Comparison of ENCODE assay signal across 8 mouse cellular contexts in genomic region chr8:10760231-10760630, GRCm38 (mm10).
DNase-seq lines count a peak whose midpoint lies in the region; ATAC-seq and TF ChIP-seq lines count a peak whose summit lies in the region.
"Had no signal": no experiment of that assay in that cellular context is flagged by ENCODE, and none has a peak within 500 bp of the region (broad histone marks: within the 10 kb centered on the region; RNA-seq: fewer than 3 reads in every experiment).

No protein-coding gene starts in this region.

- H3K4me1 ChIP-seq in lung, embryonic 15.5 days, result peaks cover 26% of the 10 kb centered on the region
- H3K4me1 ChIP-seq in forebrain, embryonic 16.5 days (replicated peaks; ENCODE audit: control insufficient read depth, insufficient read depth, low read length), result peaks cover 22% of the 10 kb centered on the region
- H3K4me1 ChIP-seq in limb, embryonic 12.5 days (replicated peaks), result peaks cover 41% of the 10 kb centered on the region
- 0 out of 2 replicates have a peak, but pooled peaks cover 2% of the 10 kb centered on the region for H3K4me1 ChIP-seq in stomach, postnatal 0 days (replicated peaks; ENCODE audit: control insufficient read depth, insufficient read depth)

- H3K36me3 ChIP-seq in lung, embryonic 15.5 days, result no peaks in the 10 kb centered on the region
- no peaks in the 10 kb centered on the region for H3K36me3 ChIP-seq in forebrain, embryonic 16.5 days (ENCODE audit: control insufficient read depth, insufficient read depth)
- H3K36me3 ChIP-seq in limb, embryonic 12.5 days, result no peaks in the 10 kb centered on the region
- no peaks in the 10 kb centered on the region for H3K36me3 ChIP-seq in stomach, postnatal 0 days (ENCODE audit: control insufficient read depth, insufficient read depth, low read length)

- no peak overlapping the region for H3K9ac ChIP-seq in lung, embryonic 15.5 days
- peak overlapping the region; percentile 42 for H3K9ac ChIP-seq in forebrain, embryonic 16.5 days (replicated peaks; ENCODE audit: low read depth, low read length)
- no peak overlapping the region for H3K9ac ChIP-seq in limb, embryonic 12.5 days (replicated peaks)
- no peak overlapping the region for H3K9ac ChIP-seq in stomach, postnatal 0 days (ENCODE audit: low read length)

- no peaks in the 10 kb centered on the region for H3K9me3 ChIP-seq in lung, embryonic 15.5 days
- no peaks in the 10 kb centered on the region for H3K9me3 ChIP-seq in forebrain, embryonic 16.5 days (ENCODE audit: control insufficient read depth, low read length)
- H3K9me3 ChIP-seq in limb, embryonic 12.5 days, result no peaks in the 10 kb centered on the region
- no peaks in the 10 kb centered on the region for H3K9me3 ChIP-seq in stomach, postnatal 0 days (ENCODE audit: control insufficient read depth, low read length)

- H3K4me2 ChIP-seq in lung, embryonic 15.5 days, result peak overlapping the region; percentile 33; the same call in 1 of the 2 replicates
- H3K4me2 ChIP-seq in forebrain, embryonic 16.5 days (ENCODE audit: low read length), result peak overlapping the region; percentile 20; the same call in 1 of the 2 replicates
- H3K4me2 ChIP-seq in limb, embryonic 12.5 days, result peak overlapping the region; percentile 48
- H3K4me2 ChIP-seq in stomach, postnatal 0 days (replicated peaks; ENCODE audit: low read depth), result no peak overlapping the region

- peak overlapping the region; percentile 90 for H3K27ac ChIP-seq in lung, embryonic 15.5 days
- peak overlapping the region; percentile 94 for H3K27ac ChIP-seq in forebrain, embryonic 16.5 days (ENCODE audit: low read length)
- H3K27ac ChIP-seq in limb, embryonic 12.5 days, result peak overlapping the region; percentile 99
- H3K27ac ChIP-seq in stomach, postnatal 0 days (replicated peaks), result peak overlapping the region; percentile 66

- H3K4me3 ChIP-seq in lung, embryonic 15.5 days, result no peak overlapping the region
- no peak overlapping the region for H3K4me3 ChIP-seq in forebrain, embryonic 16.5 days (replicated peaks; ENCODE audit: low read length)
- 0 out of 2 replicates have a peak overlapping the region, but pooled peaks have one; percentile 25 for H3K4me3 ChIP-seq in limb, embryonic 12.5 days (replicated peaks)
- H3K4me3 ChIP-seq in stomach, postnatal 0 days (ENCODE audit: low read depth, low read length), result no peak overlapping the region

- TF ChIP-seq EP300 in stomach, postnatal 0 days (optimal IDR thresholded peaks at IDR 0.05), result no peak

- no peak for ATAC-seq in lung, embryonic 15.5 days (ENCODE audit: borderline replicate concordance, extremely low read depth, low FRiP score, low TSS enrichment)
- ATAC-seq in forebrain, embryonic 16.5 days, result no peak
- ATAC-seq in limb, embryonic 12.5 days (ENCODE audit: insufficient number of reproducible peaks, insufficient read depth, low FRiP score, low TSS enrichment, low read depth), result no peak
- no peak for ATAC-seq in stomach, postnatal 0 days (ENCODE audit: low FRiP score, low TSS enrichment)

- 36% methylated on average over 6 of the region's 6 CpGs for WGBS in lung, embryonic 15.5 days
- 19% methylated on average over 6 of the region's 6 CpGs for WGBS in forebrain, embryonic 16.5 days
- WGBS in limb, embryonic 12.5 days, result 44% methylated on average over 6 of the region's 6 CpGs
- 33% methylated on average over 6 of the region's 6 CpGs for WGBS in stomach, postnatal 0 days

- DNase-seq in lung, postnatal 4 days, result no peak
- DNase-seq in stomach, postnatal 0 days (ENCODE audit: low spot score), result no peak
- no peak for DNase-seq in gastrocnemius, postnatal 10 days
- no peak for DNase-seq in ovary, adult 18-20 months (ENCODE audit: low spot score)
- DNase-seq: thymus, postnatal 25 days had no signal

- no peaks in the 10 kb centered on the region for H3K27me3 ChIP-seq in lung, embryonic 15.5 days
- H3K27me3 ChIP-seq in forebrain, embryonic 16.5 days (replicated peaks; ENCODE audit: control insufficient read depth, insufficient read depth, low read length), result no peaks in the 10 kb centered on the region
- no peaks in the 10 kb centered on the region for H3K27me3 ChIP-seq in limb, embryonic 12.5 days
- H3K27me3 ChIP-seq in stomach, postnatal 0 days (ENCODE audit: control insufficient read depth, insufficient read depth, low read length), result no peaks in the 10 kb centered on the region

- no peak for TF ChIP-seq CTCF in stomach, postnatal 0 days (IDR thresholded peaks at IDR 0.05; ENCODE audit: low read depth)
